Mouse (Mus musculus): Measurements from ENCODE around the gene Sertad2.

GRCm38 (mm10) chr11:20549481-20549880, 6.4 kb downstream of the Sertad2 start:
- TF ChIP-seq POLR2A (IDR thresholded peaks at IDR 0.05; ENCODE audit: borderline replicate concordance, extremely low read depth, insufficient read depth, insufficient read length, poor library complexity, severe bottlenecking) (no peak), CTCF (IDR thresholded peaks at IDR 0.05; ENCODE audit: borderline replicate concordance, extremely low read depth, insufficient read depth, insufficient read length) (no peak)
